Mouse (Mus musculus): ENCODE results near the gene Fam78a. TPM values are rescaled to one million over a fixed set of nuclear protein-coding genes. Genes with fewer than 3 reads are reported as not detected.

Gene Fam78a
- total RNA-seq (2021): 10 to 100 TPM; 24.3 to 38.1 TPM

- DNase-seq: peak; percentile 51 to 59
- intact Hi-C loops (cut with DNase I): no loop called here
Observed at GRCm38 (mm10) chr2:32084111-32084871, at the start of gene Fam78a. TSS of gene Fam78a (minus strand) at chr2:32084857.

- intact Hi-C loops (cut with DNase I): loop anchor here (2.0 to 10.0 kb wide), 5 partner anchors 97 to 449 kb away; partner anchors contain the start of genes Abl1, Golga2 and Swi5
Observed at GRCm38 (mm10) chr2:32134039-32134438, 49.4 kb upstream of the Fam78a start.

GRCm38 (mm10) chr2:32132567-32132992, 47.9 kb upstream of the Fam78a start:
- peak in 1 of 2 experiments; percentile 65 for DNase-seq
- intact Hi-C loops (cut with DNase I): loop anchor here (5.0 to 10.0 kb wide), 4 partner anchors 95 to 448 kb away; partner anchors contain the start of genes Abl1, Golga2 and Swi5

More at GRCm38 (mm10) chr2:32134039-32134438, 49.4 kb upstream of the Fam78a start:
- DNase-seq: peak; percentile 90 to 94

GRCm38 (mm10) chr2:32131866-32132566, 47.4 kb upstream of the Fam78a start:
- intact Hi-C loops (cut with DNase I): loop anchor here (2.0 to 10.0 kb wide), 5 partner anchors 49 to 447 kb away; partner anchors contain the start of genes Abl1, Golga2 and Swi5

GRCm38 (mm10) chr2:32131205-32131834, 46.7 kb upstream of the Fam78a start:
- intact Hi-C loops (cut with DNase I): loop anchor here (2.0 to 10.0 kb wide), 5 partner anchors 49 to 447 kb away; partner anchors contain the start of genes Abl1, Golga2 and Swi5

More at GRCm38 (mm10) chr2:32131866-32132566, 47.4 kb upstream of the Fam78a start:
- no peak for DNase-seq

GRCm38 (mm10) chr2:32130435-32130834, 45.8 kb upstream of the Fam78a start:
- intact Hi-C loops (cut with DNase I): loop anchor here (2.0 to 10.0 kb wide), 5 partner anchors 48 to 446 kb away; partner anchors contain the start of genes Abl1, Golga2 and Swi5
- peak; percentile 78 to 79 for DNase-seq

More at GRCm38 (mm10) chr2:32131205-32131834, 46.7 kb upstream of the Fam78a start:
- DNase-seq: no peak

- intact Hi-C loops (cut with DNase I): loop anchor here (2.0 to 10.0 kb wide), 5 partner anchors 47 to 445 kb away; partner anchors contain the start of genes Abl1, Golga2 and Swi5
- peak; percentile 88 to 91 for DNase-seq
Observed at GRCm38 (mm10) chr2:32129383-32130074, 44.9 kb upstream of the Fam78a start.

GRCm38 (mm10) chr2:32128536-32128841, 43.8 kb upstream of the Fam78a start:
- intact Hi-C loops (cut with DNase I): no loop called here

GRCm38 (mm10) chr2:32127653-32128535, 43.2 kb upstream of the Fam78a start:
- DNase-seq: peak; percentile 66 to 67
- intact Hi-C loops (cut with DNase I): no loop called here

More at GRCm38 (mm10) chr2:32128536-32128841, 43.8 kb upstream of the Fam78a start:
- DNase-seq: no peak

GRCm38 (mm10) chr2:32121785-32122184, 37.1 kb upstream of the Fam78a start:
- intact Hi-C loops (cut with DNase I): no loop called here

GRCm38 (mm10) chr2:32121150-32121549, 36.5 kb upstream of the Fam78a start:
- intact Hi-C loops (cut with DNase I): no loop called here
- DNase-seq: peak in 1 of 2 experiments; percentile 52

More at GRCm38 (mm10) chr2:32121785-32122184, 37.1 kb upstream of the Fam78a start:
- no peak for DNase-seq

- intact Hi-C loops (cut with DNase I): no loop called here
- DNase-seq: peak; percentile 65 to 67
Observed at GRCm38 (mm10) chr2:32119802-32120750, 35.4 kb upstream of the Fam78a start.

GRCm38 (mm10) chr2:32115851-32116268, 31.2 kb upstream of the Fam78a start:
- intact Hi-C loops (cut with DNase I): no loop called here
- DNase-seq: no peak

- DNase-seq: no peak
- intact Hi-C loops (cut with DNase I): no loop called here
Observed at GRCm38 (mm10) chr2:32112548-32112947, 27.9 kb upstream of the Fam78a start.

GRCm38 (mm10) chr2:32111268-32111667, 26.6 kb upstream of the Fam78a start:
- no peak for DNase-seq

GRCm38 (mm10) chr2:32105930-32106329, 21.3 kb upstream of the Fam78a start:
- no peak for DNase-seq

More at GRCm38 (mm10) chr2:32111268-32111667, 26.6 kb upstream of the Fam78a start:
- intact Hi-C loops (cut with DNase I): no loop called here

GRCm38 (mm10) chr2:32105117-32105913, 20.7 kb upstream of the Fam78a start:
- intact Hi-C loops (cut with DNase I): no loop called here
- peak; percentile 54 to 64 for DNase-seq

More at GRCm38 (mm10) chr2:32105930-32106329, 21.3 kb upstream of the Fam78a start:
- intact Hi-C loops (cut with DNase I): no loop called here

All from heart, postnatal 10 days (tissue).